Mouse (Mus musculus): ENCODE results near the gene Midn. TPM values are rescaled to one million over a fixed set of nuclear protein-coding genes. Genes with fewer than 3 reads are reported as not detected.

Midn gene
- polyA plus RNA-seq, 1 experiment = 9.3 TPM

DNA sequence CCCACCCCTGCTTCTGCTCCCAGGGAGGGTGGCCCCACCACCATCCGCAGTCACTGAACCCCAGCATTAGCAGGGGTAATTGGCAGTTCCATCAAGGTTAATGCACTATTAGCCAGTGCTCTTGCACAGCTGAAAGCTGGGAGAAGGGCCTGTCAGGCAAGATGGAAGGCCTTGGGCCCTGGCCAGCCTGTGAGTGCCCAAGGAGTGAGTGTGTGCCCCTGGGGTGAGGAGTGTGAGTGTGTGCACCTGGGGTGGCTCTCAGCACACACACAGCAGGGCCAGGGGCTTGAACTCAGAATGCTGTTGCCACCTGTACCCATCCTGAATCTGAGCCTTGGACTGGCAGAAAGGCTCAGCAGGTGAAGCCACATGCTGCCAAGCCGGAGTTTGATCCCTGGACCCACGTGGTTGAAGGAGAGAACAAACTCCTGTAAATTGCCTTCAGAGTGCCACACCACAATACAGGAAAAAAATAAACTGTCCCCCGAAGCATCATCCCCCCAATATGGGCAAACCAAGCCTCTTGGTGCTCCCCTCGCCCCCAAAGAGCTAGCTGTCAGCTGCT is 28.3 kb downstream of the Midn start:
- TF ChIP-seq TAL1 (IDR thresholded peaks at IDR 0.05; ENCODE audit: low read length) = no peak
- no peak for TF ChIP-seq GATA1 (IDR thresholded peaks at IDR 0.05; ENCODE audit: low read length)
- no peak overlapping the region for H3K4me3 ChIP-seq (replicated peaks)
- H3K9me3 ChIP-seq (ENCODE audit: control insufficient read depth, low read length) = peaks cover 10% of the 10 kb centered on the region
- H3K27me3 ChIP-seq (ENCODE audit: control insufficient read depth) = peaks cover 41% of the 10 kb centered on the region
- H3K36me3 ChIP-seq (ENCODE audit: control insufficient read depth) = peaks cover 21% of the 10 kb centered on the region
- peaks cover 46% of the 10 kb centered on the region for H3K4me1 ChIP-seq (ENCODE audit: control insufficient read depth)

- peaks cover 33% of the 10 kb centered on the region for H3K4me1 ChIP-seq (ENCODE audit: control insufficient read depth)
- H3K36me3 ChIP-seq (ENCODE audit: control insufficient read depth) = peaks cover 9% of the 10 kb centered on the region
- H3K9me3 ChIP-seq (ENCODE audit: control insufficient read depth, low read length) = no peaks in the 10 kb centered on the region
- no peak overlapping the region for H3K4me3 ChIP-seq (replicated peaks)
- H3K27me3 ChIP-seq (ENCODE audit: control insufficient read depth) = peaks cover 54% of the 10 kb centered on the region
- no peak for TF ChIP-seq TAL1 (IDR thresholded peaks at IDR 0.05; ENCODE audit: low read length)
- TF ChIP-seq GATA1 (IDR thresholded peaks at IDR 0.05; ENCODE audit: low read length) = no peak
Measured at GRCm38 (mm10) chr10:80177441-80178279, 29.6 kb downstream of the Midn start.

DNA sequence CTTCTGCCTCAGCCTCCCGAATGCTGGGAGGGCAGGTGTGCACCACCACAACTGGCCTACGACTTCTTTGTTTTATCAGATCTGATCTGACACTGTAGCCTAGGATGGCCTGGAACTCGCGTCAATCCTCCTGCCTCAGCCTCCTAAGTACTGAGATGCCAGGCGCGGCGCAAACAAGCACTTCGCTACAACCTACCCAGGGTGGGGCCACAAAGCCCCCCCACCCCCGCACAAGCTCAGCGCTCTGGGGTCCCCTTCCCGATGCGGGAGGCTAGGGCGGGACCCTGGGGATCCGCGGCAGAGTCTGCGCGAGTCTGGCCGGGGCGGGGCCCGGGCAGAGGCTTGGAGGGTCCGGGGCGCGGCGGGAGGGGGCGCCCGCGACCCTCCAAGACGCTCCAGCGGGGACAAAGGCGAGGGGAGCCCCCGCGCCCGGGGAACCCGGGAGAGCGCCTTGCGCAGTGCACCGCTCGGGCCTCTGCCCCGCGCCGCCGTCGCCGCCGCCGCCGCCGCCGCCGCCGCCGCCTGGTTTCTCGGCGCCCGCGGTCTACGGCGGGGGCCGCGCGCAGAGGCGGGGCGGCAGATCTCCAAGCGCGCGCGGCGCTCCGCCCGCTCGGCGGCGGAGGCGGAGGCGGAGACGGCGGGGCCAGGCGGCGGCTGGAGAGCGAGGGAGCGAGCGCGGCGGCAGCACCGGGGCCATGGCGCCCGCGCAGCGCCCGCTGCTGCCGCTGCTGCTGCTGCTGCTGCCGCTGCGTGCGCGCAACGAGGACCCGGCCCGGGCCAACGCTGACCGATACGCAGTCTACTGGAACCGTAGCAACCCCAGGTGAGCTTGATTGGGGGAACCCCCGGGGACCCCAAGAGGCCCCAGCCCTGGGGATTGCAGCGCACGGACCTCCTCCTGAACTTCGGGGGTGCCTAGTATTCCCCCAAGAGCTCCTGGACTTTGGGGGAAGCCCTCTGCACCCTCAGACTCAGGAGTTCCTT is 31.3 kb downstream of the Midn start, which contains the start of gene Efna2:
TSS of gene Efna2 (plus strand) at position 415 of the 984 bp plus-strand sequence.
- H3K36me3 ChIP-seq (ENCODE audit: control insufficient read depth) = peaks cover 6% of the 10 kb centered on the region
- H3K4me1 ChIP-seq (ENCODE audit: control insufficient read depth) = peaks cover 19% of the 10 kb centered on the region
- TF ChIP-seq TAL1 (IDR thresholded peaks at IDR 0.05; ENCODE audit: low read length) = no peak
- TF ChIP-seq GATA1 (IDR thresholded peaks at IDR 0.05; ENCODE audit: low read length) = no peak
- H3K4me3 ChIP-seq (replicated peaks) = peak within 1 kb of the TSS; percentile 49
- peaks cover 62% of the 10 kb centered on the region for H3K27me3 ChIP-seq (ENCODE audit: control insufficient read depth)
- no peaks in the 10 kb centered on the region for H3K9me3 ChIP-seq (ENCODE audit: control insufficient read depth, low read length)

- Histone ChIP-seq H3K36me3 (ENCODE audit: control insufficient read depth) (no peaks in the 10 kb centered on the region; the same call in 1 of the 2 replicates), H3K9me3 (ENCODE audit: control insufficient read depth, low read length) (no peaks in the 10 kb centered on the region), H3K4me1 (ENCODE audit: control insufficient read depth) (peaks cover 11% of the 10 kb centered on the region), H3K27me3 (ENCODE audit: control insufficient read depth) (peaks cover 68% of the 10 kb centered on the region), H3K4me3 (replicated peaks) (no peak overlapping the region)
- TF ChIP-seq GATA1 (IDR thresholded peaks at IDR 0.05; ENCODE audit: low read length) (no peak), TAL1 (IDR thresholded peaks at IDR 0.05; ENCODE audit: low read length) (no peak)
Measured at GRCm38 (mm10) chr10:80180288-80180687, 32.2 kb downstream of the Midn start.

DNA sequence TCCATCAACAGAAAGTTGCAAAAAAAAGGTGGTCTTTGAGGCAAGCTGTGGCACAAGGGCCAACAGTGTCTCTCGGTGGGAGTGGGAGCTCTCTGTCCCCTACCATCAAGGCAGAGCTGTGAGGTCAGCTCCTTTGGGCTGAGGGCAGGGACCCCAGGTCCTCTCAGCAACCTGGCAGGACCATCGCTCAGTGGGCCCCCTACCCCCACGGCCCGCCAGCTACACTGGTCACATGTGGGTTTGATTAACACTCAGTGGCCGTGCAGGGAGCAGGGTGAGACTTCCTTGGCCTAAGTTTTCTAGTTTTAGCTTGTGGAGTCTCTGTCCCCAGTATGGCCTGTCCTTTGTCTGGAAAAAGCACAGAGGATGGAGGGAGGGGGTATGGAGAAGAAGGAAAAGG is 32.8 kb downstream of the Midn start:
- Histone ChIP-seq H3K27me3 (ENCODE audit: control insufficient read depth) (peaks cover 73% of the 10 kb centered on the region), H3K4me1 (ENCODE audit: control insufficient read depth) (peaks cover 8% of the 10 kb centered on the region), H3K9me3 (ENCODE audit: control insufficient read depth, low read length) (no peaks in the 10 kb centered on the region), H3K36me3 (ENCODE audit: control insufficient read depth) (no peaks in the 10 kb centered on the region; the same call in 1 of the 2 replicates), H3K4me3 (replicated peaks) (no peak overlapping the region)
- TF ChIP-seq GATA1 (IDR thresholded peaks at IDR 0.05; ENCODE audit: low read length) (no peak), TAL1 (IDR thresholded peaks at IDR 0.05; ENCODE audit: low read length) (no peak)

- Histone ChIP-seq H3K27me3 (ENCODE audit: control insufficient read depth) (peaks cover 88% of the 10 kb centered on the region), H3K4me1 (ENCODE audit: control insufficient read depth) (peaks cover 8% of the 10 kb centered on the region), H3K9me3 (ENCODE audit: control insufficient read depth, low read length) (no peaks in the 10 kb centered on the region), H3K36me3 (ENCODE audit: control insufficient read depth) (no peaks in the 10 kb centered on the region), H3K4me3 (replicated peaks) (no peak overlapping the region)
- no peak for TF ChIP-seq GATA1 (IDR thresholded peaks at IDR 0.05; ENCODE audit: low read length)
- TF ChIP-seq TAL1 (IDR thresholded peaks at IDR 0.05; ENCODE audit: low read length) = no peak
Measured at GRCm38 (mm10) chr10:80182547-80182946, 34.5 kb downstream of the Midn start.

DNA sequence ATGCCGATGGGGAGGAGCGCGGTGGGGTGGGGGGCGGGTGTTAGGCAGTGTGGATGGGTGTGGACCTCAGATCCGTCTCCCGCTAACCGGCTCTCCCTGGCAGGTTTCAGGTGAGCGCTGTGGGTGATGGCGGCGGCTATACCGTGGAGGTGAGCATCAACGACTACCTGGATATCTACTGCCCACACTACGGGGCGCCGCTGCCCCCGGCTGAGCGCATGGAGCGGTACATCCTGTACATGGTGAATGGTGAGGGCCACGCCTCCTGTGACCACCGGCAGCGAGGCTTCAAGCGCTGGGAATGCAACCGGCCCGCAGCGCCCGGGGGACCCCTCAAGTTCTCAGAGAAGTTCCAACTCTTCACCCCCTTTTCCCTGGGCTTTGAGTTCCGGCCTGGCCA is 38.6 kb downstream of the Midn start:
- Histone ChIP-seq H3K9me3 (ENCODE audit: control insufficient read depth, low read length) (peaks cover 5% of the 10 kb centered on the region; the same call in 1 of the 2 replicates), H3K4me1 (ENCODE audit: control insufficient read depth) (peaks cover 4% of the 10 kb centered on the region), H3K36me3 (ENCODE audit: control insufficient read depth) (no peaks in the 10 kb centered on the region), H3K27me3 (ENCODE audit: control insufficient read depth) (peaks cover 88% of the 10 kb centered on the region), H3K4me3 (replicated peaks) (no peak overlapping the region)
- no peak for TF ChIP-seq GATA1 (IDR thresholded peaks at IDR 0.05; ENCODE audit: low read length)
- TF ChIP-seq TAL1 (IDR thresholded peaks at IDR 0.05; ENCODE audit: low read length) = no peak

GRCm38 (mm10) chr10:80187739-80188138 is 39.7 kb downstream of the Midn start:
- Histone ChIP-seq H3K4me3 (replicated peaks) (no peak overlapping the region), H3K9me3 (ENCODE audit: control insufficient read depth, low read length) (peaks cover 5% of the 10 kb centered on the region; the same call in 1 of the 2 replicates), H3K36me3 (ENCODE audit: control insufficient read depth) (no peaks in the 10 kb centered on the region), H3K27me3 (ENCODE audit: control insufficient read depth) (peaks cover 88% of the 10 kb centered on the region), H3K4me1 (ENCODE audit: control insufficient read depth) (peaks cover 4% of the 10 kb centered on the region)
- TF ChIP-seq TAL1 (IDR thresholded peaks at IDR 0.05; ENCODE audit: low read length) (no peak), GATA1 (IDR thresholded peaks at IDR 0.05; ENCODE audit: low read length) (no peak)
